Mouse (Mus musculus): ENCODE results near the gene Tent2.

DNA sequence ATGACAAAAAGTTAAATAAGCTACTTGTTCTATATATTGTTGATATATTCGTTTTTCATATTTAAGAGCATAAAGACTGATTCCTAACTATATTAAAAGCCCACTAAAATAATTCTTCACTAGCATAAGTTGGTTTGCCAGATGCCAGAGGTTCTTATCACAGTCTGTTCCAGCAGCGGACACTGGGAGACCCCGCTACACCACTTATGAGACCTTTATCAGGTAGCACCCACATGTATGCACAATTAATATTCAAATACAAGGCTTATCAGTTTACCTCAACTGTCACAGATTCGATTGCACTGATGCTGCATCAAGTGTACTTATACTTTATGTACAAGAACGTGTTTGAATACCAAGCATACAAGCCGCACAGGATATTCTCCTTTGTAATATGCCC lies 33.9 kb downstream of the Tent2 start:
- no peak for TF ChIP-seq CTCF (IDR thresholded peaks at IDR 0.05; ENCODE audit: control insufficient read depth, insufficient read depth, insufficient replicate concordance, low read depth, low read length)
- no peak for TF ChIP-seq POLR2A (IDR thresholded peaks at IDR 0.05; ENCODE audit: control insufficient read depth, low read depth, low read length)

Measured in testis, adult 2 months (tissue).